Mouse (Mus musculus) T-helper 1 cell (primary cell): ENCODE measurements around the gene Parvb.
"Not testable (repeated sequence)": the region's sequence is repeated elsewhere in the genome, so short reads cannot be mapped to it uniquely, and the experiment has no call there.

ENCODE experiments used
- in situ Hi-C: fragments of 300-600 bp; cut with MboI, MseI; formaldehyde crosslinking; loops from one replicate; pipeline ENCODE4 v1.15.1; 2025; ENCODE audit warnings: high pct_unique_total_duplicates

Gene Parvb

DNA sequence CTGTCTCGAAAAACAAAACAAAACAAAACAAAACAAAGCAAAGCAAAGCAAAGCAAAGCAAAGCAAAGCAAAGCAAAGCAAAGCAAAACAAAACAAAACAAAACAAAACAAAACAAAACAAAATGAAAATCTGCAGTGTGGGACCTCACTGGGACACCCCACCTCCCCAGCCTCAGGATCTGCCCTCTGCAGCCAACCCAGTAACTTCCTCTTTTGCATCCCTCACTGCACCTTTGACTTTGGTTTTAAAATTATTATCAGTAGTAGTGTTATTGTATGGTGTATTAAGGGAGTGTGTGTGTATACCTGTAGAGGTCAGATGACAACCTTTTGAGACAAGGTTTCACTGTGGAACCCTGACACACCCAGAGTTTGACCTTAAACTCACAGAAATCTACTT, 57.1 kb downstream of the Parvb start:
- in situ Hi-C loops = not testable (repeated sequence)

DNA sequence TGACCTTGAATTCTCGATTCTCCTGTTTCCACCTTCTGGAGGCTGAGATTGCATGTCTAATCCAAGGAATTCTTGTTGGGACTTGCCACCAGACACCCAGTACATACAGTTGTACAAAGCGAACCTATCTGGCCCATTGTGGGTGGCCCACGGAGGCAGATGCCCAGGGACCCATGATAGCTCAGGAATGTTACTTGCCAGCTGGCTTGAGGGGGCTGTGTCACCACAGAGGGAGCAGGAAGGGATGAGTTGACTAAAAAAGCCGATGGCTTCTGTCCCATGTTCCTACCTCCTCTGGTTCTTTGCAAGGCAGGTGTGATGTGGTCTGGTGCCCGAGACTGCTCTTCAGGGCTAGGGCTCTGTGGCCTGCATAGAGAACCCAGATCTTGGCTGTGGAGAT, 59.3 kb downstream of the Parvb start:
- in situ Hi-C loops = no loop called here

DNA sequence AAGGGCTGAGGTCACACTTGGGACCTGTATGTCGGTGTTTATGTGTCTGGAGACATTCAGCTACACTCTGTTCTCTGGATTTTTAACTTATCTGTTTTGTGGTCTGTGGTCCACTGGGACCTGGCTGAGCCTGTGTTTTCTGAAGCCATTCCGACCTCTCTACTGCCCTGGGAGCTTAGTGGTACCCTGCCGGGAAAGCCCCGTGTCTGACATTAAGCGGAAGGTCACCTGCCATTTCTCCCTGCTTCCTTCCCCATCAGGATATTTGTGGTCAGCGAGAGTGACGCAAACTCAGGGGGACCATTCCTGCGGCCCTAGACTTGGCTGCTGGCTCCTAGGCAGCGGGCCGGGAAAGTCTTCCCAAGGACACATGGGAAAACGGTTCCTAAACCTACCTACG, 61.7 kb downstream of the Parvb start:
- in situ Hi-C loops = no loop called here

DNA sequence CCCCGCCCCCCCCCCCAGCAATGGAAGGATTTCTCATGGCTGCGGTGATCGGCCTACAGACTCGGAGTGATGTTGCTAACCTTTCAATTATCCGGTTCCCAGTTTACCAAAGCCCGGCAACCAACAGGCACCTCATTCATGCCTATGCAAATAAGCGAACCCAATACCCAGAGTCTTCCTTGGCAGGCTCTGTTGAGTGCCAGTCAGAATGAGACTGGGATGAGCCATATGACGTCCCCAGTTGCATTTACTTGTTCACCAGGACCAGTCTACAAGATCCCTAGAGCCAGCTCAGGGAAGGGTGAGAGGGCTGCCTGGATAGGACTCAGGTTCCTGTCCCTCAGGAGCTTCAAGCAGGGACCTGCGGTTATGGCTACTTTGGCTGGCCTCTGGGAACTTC, 62.5 kb downstream of the Parvb start:
- in situ Hi-C loops = no loop called here

DNA sequence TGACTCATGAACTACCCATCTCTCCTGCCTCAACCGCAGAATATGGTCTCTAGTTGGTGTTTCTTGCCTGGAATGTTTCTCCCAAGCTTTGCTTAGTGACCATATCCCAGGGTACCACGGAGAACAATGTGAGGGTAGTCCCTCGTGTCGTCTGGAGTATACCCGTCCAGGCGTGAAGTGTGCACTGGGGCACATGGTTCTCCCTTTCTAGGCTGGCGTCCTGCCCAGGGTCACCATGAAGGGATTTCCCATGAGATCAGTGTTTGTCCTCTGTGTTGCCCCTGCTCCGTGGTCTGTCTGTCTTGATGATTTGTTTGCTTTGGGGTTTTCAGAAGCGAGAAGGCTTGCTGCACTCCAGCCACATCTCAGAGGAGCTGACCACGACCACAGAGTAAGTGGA, 63.4 kb downstream of the Parvb start:
- in situ Hi-C loops = no loop called here

DNA sequence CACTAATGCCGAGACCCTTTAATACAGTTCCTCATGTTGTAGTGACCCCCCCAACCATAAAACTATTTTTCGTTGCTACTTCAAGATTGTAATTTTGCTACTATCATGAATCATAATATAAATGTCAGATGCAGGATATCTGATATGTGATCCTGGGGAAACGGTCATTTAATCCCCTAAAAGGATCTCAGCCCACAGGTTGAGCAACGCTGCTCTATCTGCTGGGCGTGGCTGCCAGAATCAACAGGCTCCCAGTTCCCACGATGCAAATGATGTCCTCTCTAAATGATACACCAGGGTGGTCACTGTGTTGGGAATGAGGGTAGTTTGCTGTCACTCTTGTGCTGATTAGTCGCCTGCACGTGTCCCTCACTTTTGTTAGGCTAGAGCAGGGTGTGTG, 65.6 kb downstream of the Parvb start:
- in situ Hi-C loops = no loop called here

DNA sequence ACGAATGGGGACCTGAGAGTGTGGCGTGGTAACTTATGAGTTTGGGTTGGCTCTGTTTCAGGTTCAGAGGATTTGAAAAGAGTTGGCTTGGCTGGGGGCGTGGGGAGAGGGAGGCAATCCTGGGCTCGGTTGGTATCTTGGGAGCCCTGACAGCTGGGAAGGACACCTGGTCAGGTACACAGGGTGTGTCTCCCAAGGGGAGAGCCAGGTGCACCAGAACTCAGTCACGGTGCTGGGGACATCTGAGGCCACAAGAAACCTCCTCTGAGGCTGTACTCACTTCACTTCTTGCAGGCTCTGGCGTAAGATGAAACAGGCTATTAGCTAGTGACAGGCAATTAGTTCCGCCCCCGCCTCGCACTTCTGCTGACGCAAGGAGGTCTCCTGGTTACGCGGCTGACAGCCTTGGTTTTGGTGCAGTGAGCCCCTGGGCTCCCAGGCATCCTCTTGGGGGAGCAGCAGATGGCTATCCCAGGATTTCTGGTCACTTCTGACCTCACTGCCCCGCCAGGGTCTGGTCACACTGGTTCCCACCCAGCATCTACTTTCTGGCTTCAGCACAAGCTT, 67.0 kb downstream of the Parvb start:
- in situ Hi-C loops = no loop called here

DNA sequence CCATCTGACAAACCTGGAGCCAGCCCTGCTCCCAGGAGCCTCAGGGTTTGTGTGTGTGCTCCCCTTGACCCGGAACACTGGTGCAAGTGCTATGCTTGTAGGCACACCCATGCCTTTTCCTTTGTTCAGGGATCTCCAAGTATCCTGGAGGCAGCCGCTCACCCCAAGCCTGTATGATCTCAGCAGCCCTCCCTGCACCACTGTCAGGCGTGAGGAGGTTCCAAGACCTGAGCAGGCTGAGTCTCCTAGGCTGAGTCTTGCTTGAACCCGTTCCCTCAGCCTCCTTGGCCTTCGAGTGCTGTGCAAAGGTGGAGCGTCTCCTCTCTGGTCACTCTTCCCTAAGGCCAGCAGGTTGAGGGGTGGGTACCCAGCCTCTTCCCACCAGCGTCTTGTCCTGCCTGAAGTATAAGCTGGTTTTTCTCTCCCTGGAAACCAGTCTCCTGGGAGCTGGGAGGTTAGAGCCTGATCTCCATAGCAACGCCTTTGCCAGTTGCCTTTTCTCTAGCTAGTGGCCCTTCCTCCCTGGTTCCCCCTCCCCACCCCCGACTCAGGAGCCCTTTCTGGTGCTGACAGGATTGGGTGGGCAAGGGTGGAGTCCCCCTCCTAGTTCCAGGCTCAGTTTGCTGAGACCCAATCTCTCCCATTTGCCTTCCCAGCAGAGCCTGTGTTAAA, 68.0 kb downstream of the Parvb start:
- in situ Hi-C loops = no loop called here

DNA sequence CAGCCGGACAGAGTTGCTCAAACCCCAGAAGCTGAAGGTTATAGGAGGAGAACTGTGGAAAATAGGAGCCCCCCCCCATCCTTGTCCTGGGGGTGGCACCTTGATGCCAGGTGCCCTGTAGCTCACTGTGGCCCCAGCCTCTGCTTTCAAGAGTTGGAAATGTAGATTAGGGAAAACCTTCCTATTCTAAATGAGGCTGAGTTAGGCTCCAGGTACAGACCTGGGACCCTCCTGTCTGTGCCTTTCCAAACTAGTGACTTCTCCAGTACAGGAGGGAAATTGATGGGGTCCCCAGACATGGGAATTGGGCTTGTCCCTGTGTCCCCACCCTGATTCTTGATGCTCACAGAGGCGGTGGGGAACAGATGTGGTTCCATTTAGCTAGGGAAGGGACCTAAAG, 68.7 kb downstream of the Parvb start:
- in situ Hi-C loops = no loop called here

DNA sequence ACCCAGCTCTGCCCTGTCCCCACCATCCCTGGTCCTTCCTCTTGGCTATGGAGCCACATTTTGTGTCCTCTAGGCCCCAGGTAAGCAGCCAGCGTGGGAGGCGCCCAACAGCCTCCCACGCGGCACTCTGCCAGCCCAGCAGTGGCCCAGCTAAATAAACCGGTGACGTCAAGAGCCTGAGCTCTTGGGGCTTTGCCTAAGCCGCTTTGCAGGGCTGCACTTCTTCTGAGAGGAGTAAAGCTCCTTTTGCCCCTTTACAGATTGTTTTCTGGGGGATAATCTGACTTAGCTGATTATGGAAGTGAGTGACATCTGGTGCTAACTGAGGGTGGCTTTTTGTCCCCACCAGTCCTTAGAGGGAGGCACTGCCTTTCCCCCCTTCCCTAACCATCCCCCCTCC, 69.2 kb downstream of the Parvb start:
- in situ Hi-C loops = no loop called here

DNA sequence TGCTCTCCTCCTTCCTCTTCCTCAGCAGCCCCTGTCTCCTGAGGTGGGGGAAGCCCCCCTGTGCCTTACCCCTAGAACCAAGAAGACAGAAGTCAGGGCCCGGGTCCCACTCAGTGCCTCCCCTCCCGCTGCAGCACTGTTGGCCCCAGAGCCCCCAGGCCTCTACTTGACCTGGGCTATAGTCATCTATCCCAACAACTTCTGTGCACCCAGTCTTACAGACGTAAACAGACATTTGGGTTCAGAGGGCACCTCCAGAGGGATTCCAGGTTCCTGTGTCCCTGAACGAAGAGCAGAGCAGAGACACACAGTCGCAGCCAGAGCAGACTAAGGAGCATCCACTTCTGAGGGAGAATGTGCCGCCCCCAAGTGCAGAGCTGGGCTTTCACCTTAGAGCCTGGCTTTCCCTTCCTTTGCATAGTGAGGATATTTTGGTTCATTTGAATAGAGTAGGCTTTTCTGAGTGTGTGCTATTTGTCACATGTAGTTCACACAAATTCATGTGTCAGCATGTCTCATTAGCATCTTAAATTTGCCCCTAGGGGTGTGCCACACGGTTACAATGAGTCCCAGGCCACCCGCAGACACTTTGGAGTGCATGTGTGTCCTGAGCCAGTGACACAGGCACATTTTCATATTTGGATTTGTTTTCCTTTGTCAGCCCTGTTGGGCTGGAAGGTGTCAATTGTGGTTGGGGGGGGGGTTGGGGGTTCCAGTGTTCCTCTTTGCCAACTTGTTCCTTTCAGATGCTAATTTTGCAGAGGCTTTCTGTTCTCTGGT, 70.0 kb downstream of the Parvb start:
- in situ Hi-C loops = no loop called here

DNA sequence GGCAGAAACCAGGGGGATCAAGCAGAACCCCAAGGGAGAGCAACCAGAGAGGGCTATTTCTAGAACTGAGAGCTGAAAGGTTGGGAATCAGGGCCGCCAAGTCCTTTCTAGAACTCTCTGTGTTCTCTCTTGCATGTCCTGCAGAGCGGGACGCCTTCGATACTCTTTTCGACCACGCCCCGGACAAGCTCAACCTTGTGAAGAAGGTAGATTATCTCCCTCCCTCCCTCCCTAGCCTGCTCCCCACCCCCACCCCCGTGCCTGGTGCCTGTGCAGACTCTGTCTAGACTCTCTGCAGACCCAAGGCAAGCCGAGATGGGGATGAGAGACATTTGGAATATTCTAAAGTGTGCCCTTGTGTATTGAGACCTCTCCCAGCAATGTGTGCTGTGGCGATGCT, 71.4 kb downstream of the Parvb start:
- in situ Hi-C loops = no loop called here

DNA sequence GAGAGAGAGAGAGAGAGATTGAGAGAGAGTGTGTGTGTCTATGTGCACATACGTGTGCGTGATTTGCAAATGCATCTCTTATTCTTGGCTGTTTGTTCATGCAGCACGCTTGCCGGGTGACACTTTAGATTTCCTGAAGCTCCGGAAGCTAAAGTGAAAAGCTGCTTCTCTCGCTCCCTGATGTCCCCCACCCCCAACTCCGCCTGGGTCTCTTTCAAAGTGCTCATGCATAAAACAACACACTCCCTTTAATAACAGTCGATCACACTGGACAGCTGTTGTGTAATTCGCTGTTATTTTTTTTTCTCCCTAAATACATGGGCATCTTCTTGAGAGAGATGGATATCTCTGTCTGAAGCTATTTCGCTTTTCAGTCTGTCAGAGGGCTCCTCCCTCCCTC, 73.5 kb downstream of the Parvb start:
- in situ Hi-C loops = no loop called here

DNA sequence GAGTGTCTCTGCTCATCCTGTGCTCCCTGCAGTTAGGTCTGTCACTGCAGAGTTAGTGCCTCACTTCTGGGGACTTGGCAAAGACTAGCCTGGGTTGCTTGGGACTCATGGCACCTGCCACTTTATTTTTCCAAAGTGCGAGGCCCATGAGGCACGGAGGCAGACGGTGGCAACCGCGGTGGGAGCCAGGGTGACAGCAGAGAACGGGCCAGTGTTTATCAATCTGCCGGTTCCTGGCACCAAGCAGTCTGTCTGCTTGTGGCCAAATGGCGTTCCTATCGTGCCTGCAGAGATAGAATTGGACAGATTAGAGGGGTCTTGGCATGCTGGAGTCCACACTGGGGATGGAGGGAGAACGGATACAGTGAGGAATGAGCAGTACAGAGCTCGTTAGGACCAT, 78.4 kb downstream of the Parvb start:
- in situ Hi-C loops = no loop called here

DNA sequence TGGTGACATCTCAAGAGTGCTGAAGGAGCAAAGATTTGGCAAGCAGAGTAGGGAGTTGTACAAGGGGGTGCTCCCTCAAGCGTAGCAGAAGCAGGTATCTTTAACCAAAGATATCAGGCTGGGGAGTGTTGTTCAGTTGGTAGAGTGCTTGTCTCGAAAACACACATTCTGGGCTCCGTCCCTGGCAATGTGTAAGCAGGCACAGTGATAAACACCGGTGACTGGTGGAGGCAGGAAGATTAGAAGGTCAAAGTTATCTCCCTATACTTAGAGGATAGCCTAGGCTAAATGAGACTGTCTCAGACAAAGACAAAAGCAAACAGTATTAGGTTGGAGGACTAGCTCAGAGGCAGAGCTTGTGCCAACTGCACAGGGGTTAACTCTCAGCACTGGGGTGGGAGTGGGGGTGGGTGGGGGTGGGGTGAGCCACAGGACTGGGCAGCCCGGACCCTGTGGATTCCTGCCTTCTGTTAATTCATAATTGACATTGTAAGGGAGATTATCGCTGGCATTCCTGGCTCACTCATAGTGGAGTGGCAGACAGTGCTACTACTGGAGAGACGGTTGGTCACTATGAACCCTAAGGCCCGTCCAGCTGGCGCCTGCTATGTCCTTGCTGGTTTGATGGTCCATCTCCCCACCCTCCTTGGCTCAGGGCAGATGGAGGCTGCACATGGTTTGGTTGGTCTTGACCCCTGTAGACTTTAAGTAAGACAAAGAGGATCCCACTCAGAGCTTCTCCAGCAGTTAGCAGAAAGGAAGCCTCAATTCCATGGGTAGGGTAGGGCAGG, 79.6 kb downstream of the Parvb start:
- in situ Hi-C loops = no loop called here

DNA sequence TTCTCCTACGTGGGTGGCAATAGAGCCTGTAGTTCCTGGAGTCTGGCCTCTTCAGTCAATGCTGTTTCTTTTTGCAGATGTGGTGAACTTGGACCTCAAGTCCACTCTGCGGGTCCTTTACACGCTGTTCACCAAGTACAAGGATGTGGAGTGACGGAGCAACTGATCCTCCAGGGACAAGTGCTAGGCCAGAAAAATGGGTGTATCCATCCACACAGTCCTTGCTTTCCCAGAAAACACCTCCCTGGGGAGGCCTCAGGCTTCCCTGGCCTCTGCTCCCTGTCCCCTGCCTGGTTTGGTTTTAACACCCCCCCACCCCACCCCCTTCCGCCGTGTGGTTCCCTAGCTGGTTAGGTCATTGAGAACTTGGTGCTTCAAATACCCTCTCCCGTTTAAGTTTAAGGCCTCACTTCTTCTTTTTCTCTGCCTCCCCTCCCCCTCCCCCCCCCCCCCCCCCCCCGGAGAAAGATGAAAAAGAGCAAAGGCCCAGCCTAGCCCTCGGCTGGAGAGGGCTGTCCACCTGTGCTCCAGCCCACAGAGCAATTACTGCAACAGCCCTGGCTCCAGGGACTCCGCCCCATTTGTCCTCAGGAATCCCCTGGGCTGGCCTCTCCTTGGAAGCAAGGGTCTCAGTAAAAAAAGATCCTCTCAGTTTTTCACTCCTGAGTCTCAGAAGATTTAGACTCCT, 81.2 kb downstream of the Parvb start:
- in situ Hi-C loops = no loop called here

DNA sequence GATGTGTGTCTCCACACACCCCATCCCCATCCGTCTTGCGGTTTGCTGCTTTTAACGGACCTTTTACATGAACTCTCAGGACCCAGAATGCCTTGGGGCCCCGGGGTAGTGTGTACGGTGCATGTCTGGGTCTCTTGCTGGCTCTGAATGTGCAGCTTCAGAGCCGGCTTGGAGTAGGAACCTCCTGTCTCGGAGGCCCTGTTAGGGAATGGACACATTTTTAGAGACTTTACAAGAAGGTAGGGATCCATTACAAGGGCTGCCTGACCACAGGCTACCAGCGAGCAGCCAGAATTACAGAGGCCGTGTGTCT, 81.7 kb downstream of the Parvb start:
- in situ Hi-C loops = no loop called here

DNA sequence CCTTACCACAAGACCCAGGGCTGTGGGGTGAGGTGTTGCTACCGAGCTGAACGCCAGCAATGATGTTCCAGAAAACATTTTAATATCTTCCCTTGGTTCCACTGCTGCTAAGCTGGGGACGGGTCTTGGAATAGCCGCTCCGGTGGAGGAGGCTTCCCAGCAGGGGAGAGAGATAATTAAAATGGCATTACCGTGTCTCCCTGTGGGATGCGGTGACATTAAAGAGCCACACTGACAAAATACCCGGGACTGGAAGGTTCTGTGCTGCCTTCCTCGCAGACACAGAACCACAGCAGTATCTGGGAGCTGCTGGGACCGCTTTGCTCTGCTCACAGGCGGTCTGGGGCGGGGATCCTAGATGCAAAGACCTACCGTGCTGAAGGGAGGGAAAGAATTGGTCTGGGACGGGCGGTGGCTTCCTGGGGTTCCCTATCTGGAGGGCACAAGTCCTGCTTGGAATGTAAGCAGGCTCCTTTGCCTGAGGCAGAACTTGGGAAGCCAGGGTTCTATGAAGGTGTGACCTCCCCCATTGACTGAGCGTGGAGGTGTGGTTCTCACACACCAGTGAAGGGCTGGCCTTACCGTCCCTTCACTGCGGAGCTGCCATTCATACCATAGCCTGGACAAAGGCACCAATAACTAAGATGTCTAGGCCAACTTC, 82.7 kb downstream of the Parvb start:
- in situ Hi-C loops = no loop called here

DNA sequence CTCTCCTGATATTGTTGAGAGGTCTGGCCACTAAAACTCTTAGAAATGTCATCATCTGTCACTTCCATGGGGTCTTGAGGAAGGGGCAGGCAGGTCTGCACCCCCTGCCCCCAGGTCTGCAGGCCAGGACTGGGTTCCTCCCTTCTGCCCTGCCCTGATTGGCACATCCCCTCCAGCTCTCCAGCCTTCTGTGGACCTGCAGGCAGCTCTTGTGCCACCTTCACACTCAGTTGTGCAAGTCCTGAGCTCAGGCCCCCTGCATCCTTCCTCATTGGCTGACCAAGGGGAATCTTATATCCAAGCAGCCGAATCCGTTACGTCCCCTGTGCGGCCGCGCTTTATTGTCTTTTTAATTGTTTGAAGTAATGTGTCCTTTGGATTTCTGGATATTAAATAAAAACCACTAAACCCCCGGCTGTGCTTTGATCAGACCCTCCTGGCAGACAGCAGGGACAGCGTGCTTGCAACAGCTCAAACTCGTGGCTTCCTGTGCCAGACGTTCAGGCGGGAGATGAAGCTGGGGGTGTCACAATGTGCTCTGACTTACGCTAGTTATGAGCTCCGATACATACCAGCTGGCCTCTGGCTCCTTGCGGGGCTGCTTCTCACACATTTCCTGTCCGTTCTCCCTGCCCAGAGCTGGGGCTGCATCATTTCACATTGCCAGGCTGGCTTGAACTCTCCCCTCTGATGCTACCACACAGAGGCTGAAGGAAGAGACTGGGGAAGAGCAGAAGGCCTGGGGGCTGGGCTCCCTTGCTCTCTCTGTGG, 83.6 kb downstream of the Parvb start:
- in situ Hi-C loops = no loop called here

DNA sequence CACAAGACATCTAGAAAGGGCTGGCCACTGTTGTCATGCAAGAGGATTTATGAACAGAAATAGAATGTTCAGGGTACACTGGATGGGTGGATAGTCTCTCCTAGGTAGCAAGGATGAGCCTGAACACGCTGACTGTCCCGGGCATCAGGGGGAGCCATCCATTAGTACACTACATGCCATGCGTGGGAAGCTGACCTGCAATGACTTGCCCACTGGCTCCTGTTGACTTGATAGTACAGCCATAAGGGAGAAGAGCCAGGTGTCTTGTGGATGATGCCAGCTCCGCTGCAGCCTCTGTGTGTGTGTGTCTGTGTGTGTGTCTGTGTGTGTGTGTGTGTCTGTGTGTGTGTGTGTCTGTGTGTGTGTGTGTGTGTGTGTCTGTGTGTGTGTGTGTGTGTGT, 87.5 kb downstream of the Parvb start:
- in situ Hi-C loops = no loop called here
